8 mouse cellular contexts compared by ENCODE assay signal in the genomic region with DNA sequence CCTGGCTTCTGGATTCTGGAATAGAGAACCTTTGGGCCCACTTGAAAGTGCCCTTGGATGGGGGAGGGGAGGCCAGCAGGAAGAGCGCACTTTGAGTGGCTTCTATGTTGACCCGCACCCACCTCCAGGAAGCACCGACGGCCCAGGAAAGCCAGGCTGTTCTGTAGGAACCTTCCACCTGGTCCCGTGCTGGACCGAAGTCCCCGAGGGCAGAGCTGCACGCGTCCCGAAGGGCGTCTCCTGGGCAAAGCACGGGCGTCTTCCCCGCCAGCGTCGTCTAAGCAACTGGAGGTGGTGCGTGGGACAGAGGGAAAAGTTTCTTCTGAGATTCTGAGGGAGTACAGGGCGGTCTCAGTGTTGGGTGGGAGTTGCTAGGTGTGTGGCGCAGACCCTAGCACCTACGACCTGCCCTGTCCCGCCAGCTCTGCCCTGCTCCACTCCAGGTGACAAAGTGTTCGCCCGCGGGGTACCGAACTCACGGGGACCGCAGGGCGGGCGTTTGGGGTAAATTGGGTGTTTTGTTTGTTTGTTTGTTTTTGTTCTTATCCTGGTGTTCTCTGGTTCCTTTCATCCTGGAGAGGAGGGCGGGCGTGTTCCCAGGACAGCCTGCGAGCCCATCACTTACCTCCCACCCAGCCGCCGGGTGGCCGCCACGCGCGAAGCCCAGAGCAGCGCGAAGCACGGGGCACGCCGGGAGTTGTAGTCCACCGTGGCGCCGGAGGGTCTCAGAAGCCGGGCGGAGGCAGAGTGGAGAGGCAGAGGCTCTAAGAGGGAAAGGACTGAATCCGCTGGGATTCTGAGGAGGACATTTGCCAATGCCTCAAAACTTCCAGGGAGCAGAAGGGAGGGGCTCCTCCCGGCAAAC. TPM values are rescaled to one million over a fixed set of nuclear protein-coding genes. Genes with fewer than 3 reads are reported as not detected.
DNase-seq lines count a peak whose midpoint lies in the region; ATAC-seq lines count a peak whose summit lies in the region.

A gene (minus strand): TSS at position 782 of the 865 bp plus-strand sequence.

- H3K4me1 ChIP-seq in erythroblast, embryonic 14.5 days (ENCODE audit: control insufficient read depth): peaks cover 15% of the 10 kb centered on the region
- H3K4me1 ChIP-seq in heart, embryonic 13.5 days: peaks cover 64% of the 10 kb centered on the region
- H3K4me1 ChIP-seq in kidney, embryonic 15.5 days: peaks cover 18% of the 10 kb centered on the region
- peaks cover 14% of the 10 kb centered on the region for H3K4me1 ChIP-seq in liver, embryonic 16.5 days (ENCODE audit: control insufficient read depth, low read depth, low read length)
- H3K4me1 ChIP-seq in neural tube, embryonic 12.5 days: no peaks in the 10 kb centered on the region

- DNase-seq in cerebellum, postnatal 25 days: peak; percentile 47 to 66
- no peak for DNase-seq in cerebellum, adult 8-10 months
- DNase-seq in thymus, adult 18-20 months: peak; percentile 48 to 55

- peak within 1 kb of the TSS; percentile 81 for H3K4me2 ChIP-seq in heart, embryonic 13.5 days
- H3K4me2 ChIP-seq in kidney, embryonic 15.5 days: peak within 1 kb of the TSS; percentile 95
- H3K4me2 ChIP-seq in liver, embryonic 16.5 days (ENCODE audit: low read depth, low read length): peak within 1 kb of the TSS; percentile 82
- peak within 1 kb of the TSS; percentile 87 for H3K4me2 ChIP-seq in neural tube, embryonic 12.5 days (replicated peaks)

- H3K9me3 ChIP-seq in erythroblast, embryonic 14.5 days (ENCODE audit: control insufficient read depth, low read length): no peaks in the 10 kb centered on the region
- no peaks in the 10 kb centered on the region for H3K9me3 ChIP-seq in heart, embryonic 13.5 days
- H3K9me3 ChIP-seq in kidney, embryonic 15.5 days (replicated peaks): no peaks in the 10 kb centered on the region
- H3K9me3 ChIP-seq in liver, embryonic 16.5 days (replicated peaks; ENCODE audit: control insufficient read depth, low read length): no peaks in the 10 kb centered on the region
- H3K9me3 ChIP-seq in neural tube, embryonic 12.5 days: no peaks in the 10 kb centered on the region

- no peaks in the 10 kb centered on the region for H3K36me3 ChIP-seq in erythroblast, embryonic 14.5 days (ENCODE audit: control insufficient read depth)
- H3K36me3 ChIP-seq in heart, embryonic 13.5 days: no peaks in the 10 kb centered on the region
- no peaks in the 10 kb centered on the region for H3K36me3 ChIP-seq in kidney, embryonic 15.5 days
- no peaks in the 10 kb centered on the region for H3K36me3 ChIP-seq in liver, embryonic 16.5 days (ENCODE audit: control insufficient read depth, insufficient read depth)
- no peaks in the 10 kb centered on the region for H3K36me3 ChIP-seq in neural tube, embryonic 12.5 days

- ATAC-seq in heart, embryonic 13.5 days (ENCODE audit: extremely low read depth, insufficient number of reproducible peaks, low FRiP score, low TSS enrichment): peak; percentile 70
- peak; percentile 93 for ATAC-seq in kidney, embryonic 15.5 days (replicated peaks; ENCODE audit: low FRiP score)
- peak; percentile 36; the same call in 1 of the 2 replicates for ATAC-seq in liver, embryonic 16.5 days (ENCODE audit: low read depth)
- peak; percentile 95 for ATAC-seq in neural tube, embryonic 12.5 days (ENCODE audit: low FRiP score, low read depth)

- H3K9ac ChIP-seq in heart, embryonic 13.5 days: peak within 1 kb of the TSS; percentile 81
- peak within 1 kb of the TSS; percentile 59 for H3K9ac ChIP-seq in kidney, embryonic 15.5 days
- peak within 1 kb of the TSS; percentile 58 for H3K9ac ChIP-seq in liver, embryonic 16.5 days (ENCODE audit: low read depth, low read length)
- H3K9ac ChIP-seq in neural tube, embryonic 12.5 days: peak within 1 kb of the TSS; percentile 51; the same call in 1 of the 2 replicates

- H3K27ac ChIP-seq in heart, embryonic 13.5 days (replicated peaks): peak within 1 kb of the TSS; percentile 34
- H3K27ac ChIP-seq in kidney, embryonic 15.5 days: 0 out of 2 replicates have a peak within 1 kb of the TSS, but pooled peaks have one; percentile 6
- no peak within 1 kb of the TSS for H3K27ac ChIP-seq in liver, embryonic 16.5 days (ENCODE audit: low read length)
- no peak within 1 kb of the TSS for H3K27ac ChIP-seq in neural tube, embryonic 12.5 days

- peaks cover 41% of the 10 kb centered on the region for H3K27me3 ChIP-seq in erythroblast, embryonic 14.5 days (ENCODE audit: control insufficient read depth)
- no peaks in the 10 kb centered on the region for H3K27me3 ChIP-seq in heart, embryonic 13.5 days (replicated peaks)
- H3K27me3 ChIP-seq in kidney, embryonic 15.5 days: 0 out of 2 replicates have a peak, but pooled peaks cover 5% of the 10 kb centered on the region
- H3K27me3 ChIP-seq in liver, embryonic 16.5 days (ENCODE audit: control insufficient read depth, insufficient read depth, low read depth, low read length): peaks cover 9% of the 10 kb centered on the region
- H3K27me3 ChIP-seq in neural tube, embryonic 12.5 days (replicated peaks): no peaks in the 10 kb centered on the region

- 2% methylated on average over 50 of the region's 50 CpGs for WGBS in heart, embryonic 13.5 days
- WGBS in kidney, embryonic 15.5 days: 2% methylated on average over 50 of the region's 50 CpGs
- WGBS in liver, embryonic 16.5 days (ENCODE audit: insufficient replicate concordance): 3% methylated on average over 50 of the region's 50 CpGs
- WGBS in neural tube, embryonic 12.5 days: 5% methylated on average over 50 of the region's 50 CpGs

- peak within 1 kb of the TSS; percentile 54 for H3K4me3 ChIP-seq in erythroblast, embryonic 14.5 days (replicated peaks)
- peak within 1 kb of the TSS; percentile 63 for H3K4me3 ChIP-seq in heart, embryonic 13.5 days
- H3K4me3 ChIP-seq in kidney, embryonic 15.5 days (replicated peaks): peak within 1 kb of the TSS; percentile 59
- peak within 1 kb of the TSS; percentile 59 for H3K4me3 ChIP-seq in liver, embryonic 16.5 days (ENCODE audit: low read depth, low read length)
- H3K4me3 ChIP-seq in neural tube, embryonic 12.5 days: peak within 1 kb of the TSS; percentile 52

RNA-seq across cellular contexts. Expression of the gene that starts here (rescaled TPM):
- not detected in 2 replicates for polyA plus RNA-seq in erythroblast, embryonic 14.5 days (2012)
- 2.3 and 2.8 TPM in 2 replicates for polyA plus RNA-seq in heart, embryonic 13.5 days (2015; fragmentation: Nextera tagmentation; extraction: Ambion mirVana)
- 0.86 and 0.96 TPM in 2 replicates for polyA plus RNA-seq in kidney, embryonic 15.5 days (2015; fragmentation: Nextera tagmentation; extraction: Ambion mirVana)
- polyA plus RNA-seq in liver, embryonic 16.5 days (2015; fragmentation: Nextera tagmentation; extraction: Ambion mirVana): 0.25 and 0.37 TPM in 2 replicates
- polyA plus RNA-seq in neural tube, embryonic 12.5 days (2016; fragmentation: Nextera tagmentation; extraction: Ambion mirVana): 0.52 and 0.71 TPM in 2 replicates

Comparison
In these comparisons a context has a peak if more than half of its experiments do, and no peak if none do; other contexts are left out.
1. Peak in ATAC-seq, H3K4me3 ChIP-seq, H3K27ac ChIP-seq, H3K9ac ChIP-seq and H3K4me2 ChIP-seq in kidney, embryonic 15.5 days; RNA of the gene not detected or under 1 TPM.
2. Peak in ATAC-seq, H3K4me3 ChIP-seq, H3K9ac ChIP-seq and H3K4me2 ChIP-seq in liver, embryonic 16.5 days; RNA of the gene not detected or under 1 TPM.
3. Peak in ATAC-seq, H3K4me3 ChIP-seq, H3K9ac ChIP-seq and H3K4me2 ChIP-seq in neural tube, embryonic 12.5 days; RNA of the gene not detected or under 1 TPM.
4. ATAC-seq: peak in every context shown above with its lines; median percentile 95 in neural tube, embryonic 12.5 days; 93 in kidney, embryonic 15.5 days; 70 in heart, embryonic 13.5 days; 36 in liver, embryonic 16.5 days.